Mouse (Mus musculus) embryonic facial prominence, embryonic 10.5 days (tissue): Measurements from ENCODE around the gene Gsdmc3. TPM values are rescaled to one million over a fixed set of nuclear protein-coding genes. Genes with fewer than 3 reads are reported as not detected.

Experiments
- polyA plus RNA-seq: library from polyadenylated mRNA; unstranded; fragments of >200 nt; fragmentation: Nextera tagmentation; extraction: Ambion mirVana; gene quantifications from 2 replicates; pipeline ENCODE4 v1.2.1, GENCODE M21; 2016

The Gsdmc3 gene
- polyA plus RNA-seq, 1 experiment from 2014 or later = not detected

Other genes with a start within 250 kb of the Gsdmc3 start
- not detected in 2 replicates for gene Gsdmc2, start 33.4 kb downstream of the Gsdmc3 start, polyA plus RNA-seq
- gene Gsdmc4, start 33.7 kb upstream of the Gsdmc3 start, polyA plus RNA-seq = not detected in 2 replicates
- 65.0 and 67.6 TPM in 2 replicates for gene Fam49b, start 181.9 kb upstream of the Gsdmc3 start, polyA plus RNA-seq